Mouse (Mus musculus) C2C12 (cell line): ENCODE results near the gene Sh3bp4. TPM values are rescaled to one million over a fixed set of nuclear protein-coding genes. Genes with fewer than 3 reads are reported as not detected.

Source experiments
- H3K27me3 ChIP-seq: one replicate; pipeline ENCODE4 v1.6.1; 2011; ENCODE audit not compliant: control insufficient read depth, insufficient read depth, insufficient read length
- H3K36me3 ChIP-seq: one replicate; pipeline ENCODE4 v1.6.1; 2011; ENCODE audit not compliant: control insufficient read depth, insufficient read depth
- H3K4me3 ChIP-seq: one replicate; pipeline ENCODE4 v1.5.1; 2011; ENCODE audit warnings: mild to moderate bottlenecking, control low read depth; ENCODE audit not compliant: poor library complexity, insufficient read depth, severe bottlenecking
- H3K79me2 ChIP-seq: one replicate; pipeline ENCODE4 v1.6.1; 2011; ENCODE audit not compliant: control insufficient read depth, insufficient read depth
- H3K79me3 ChIP-seq: one replicate; pipeline ENCODE4 v1.6.1; 2011; ENCODE audit warnings: low read depth, control low read depth
- H3ac ChIP-seq: one replicate; pipeline ENCODE3; 2011; ENCODE audit warnings: low read depth; ENCODE audit not compliant: control insufficient read depth, insufficient read length
- CEBPB ChIP-seq: IDR thresholded peaks from one replicate; pipeline ENCODE4 v1.6.1; 2011; ENCODE audit warnings: low read depth, mild to moderate bottlenecking, control low read depth, moderate library complexity
- CTCF ChIP-seq: IDR thresholded peaks from one replicate; pipeline ENCODE4 v1.5.1; 2011; ENCODE audit not compliant: control insufficient read depth, insufficient read depth, insufficient read length
- FOSL1 ChIP-seq: IDR thresholded peaks from one replicate; pipeline ENCODE4 v1.8.0; 2011; ENCODE audit warnings: mild to moderate bottlenecking, low read length; ENCODE audit not compliant: poor library complexity, insufficient read depth, severe bottlenecking
- MAX ChIP-seq: IDR thresholded peaks from one replicate; pipeline ENCODE4 v1.6.1; 2011; ENCODE audit warnings: mild to moderate bottlenecking, control low read depth
- MYOD1 ChIP-seq: IDR thresholded peaks from one replicate; pipeline ENCODE4 v1.6.1; 2011; ENCODE audit warnings: low read depth; ENCODE audit not compliant: control insufficient read depth, insufficient read length
- MYOG ChIP-seq: IDR thresholded peaks from one replicate; pipeline ENCODE4 v1.6.1; 2011; ENCODE audit not compliant: control insufficient read depth, insufficient read length; ENCODE audit errors: extremely low read depth
- USF1 ChIP-seq: IDR thresholded peaks from one replicate; pipeline ENCODE4 v1.6.1; 2011; ENCODE audit warnings: low read depth, mild to moderate bottlenecking, control low read depth, moderate library complexity
- polyA plus RNA-seq: library from polyadenylated mRNA; unstranded; fragments of >200 nt; fragmentation: generic; extraction: Trizol; gene quantifications from one replicate; pipeline ENCODE4 v1.2.1, GENCODE M21; 2012; ENCODE audit warnings: missing spikeins

Sh3bp4 gene
- polyA plus RNA-seq, 1 experiment, result 24.0 TPM

DNA sequence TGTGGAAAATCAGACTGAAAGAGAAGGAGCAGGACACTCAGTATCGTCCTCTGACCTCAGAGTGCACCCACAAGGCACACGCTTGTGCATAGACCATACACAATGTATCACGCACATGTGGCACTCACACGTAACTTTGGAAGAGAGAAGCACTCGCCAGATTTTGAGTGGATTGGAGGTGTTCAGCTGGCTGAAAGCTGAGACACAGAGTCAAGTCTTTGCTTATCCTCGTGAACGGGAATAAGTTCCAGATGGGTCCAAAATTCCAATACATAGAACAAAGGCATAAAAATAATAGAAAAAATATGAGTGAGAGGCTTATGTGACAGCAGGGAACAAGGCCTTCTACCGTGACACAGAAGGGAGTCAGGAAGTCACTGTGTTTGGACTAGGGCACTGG, 36.6 kb upstream of the Sh3bp4 start:
- no peaks in the 10 kb centered on the region for H3K79me2 ChIP-seq
- TF ChIP-seq MYOG (no peak), CEBPB (no peak), MYOD1 (no peak), USF1 (no peak), CTCF (no peak), FOSL1 (no peak), MAX (no peak)
- H3K4me3 ChIP-seq, result no peak overlapping the region
- no peaks in the 10 kb centered on the region for H3K36me3 ChIP-seq
- H3ac ChIP-seq, result no peak overlapping the region
- no peaks in the 10 kb centered on the region for H3K27me3 ChIP-seq
- no peaks in the 10 kb centered on the region for H3K79me3 ChIP-seq

DNA sequence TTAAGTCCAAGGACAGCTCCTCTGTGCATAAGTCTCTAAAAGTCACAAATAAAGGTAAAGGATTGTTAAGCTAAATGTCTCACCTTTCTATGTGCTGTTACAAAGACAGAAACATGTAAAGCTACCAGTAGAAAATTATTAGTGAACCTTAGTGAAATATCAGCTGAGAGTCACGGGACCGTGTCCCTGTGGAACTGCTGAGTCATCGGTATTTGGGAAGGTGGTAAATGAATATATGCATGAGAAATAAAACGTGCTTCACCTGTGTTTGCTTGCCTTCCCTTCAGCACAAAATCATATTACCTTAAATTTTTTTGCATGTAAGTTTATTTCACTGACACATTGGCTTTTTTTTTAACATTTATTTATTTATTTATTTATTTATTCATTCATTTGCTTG, 36.2 kb upstream of the Sh3bp4 start:
- Histone ChIP-seq H3K4me3 (no peak overlapping the region), H3ac (no peak overlapping the region), H3K79me3 (no peaks in the 10 kb centered on the region), H3K36me3 (no peaks in the 10 kb centered on the region), H3K79me2 (no peaks in the 10 kb centered on the region), H3K27me3 (no peaks in the 10 kb centered on the region)
- TF ChIP-seq USF1 (no peak), MYOG (no peak), MYOD1 (no peak), CTCF (no peak), FOSL1 (no peak), MAX (no peak), CEBPB (no peak)

DNA sequence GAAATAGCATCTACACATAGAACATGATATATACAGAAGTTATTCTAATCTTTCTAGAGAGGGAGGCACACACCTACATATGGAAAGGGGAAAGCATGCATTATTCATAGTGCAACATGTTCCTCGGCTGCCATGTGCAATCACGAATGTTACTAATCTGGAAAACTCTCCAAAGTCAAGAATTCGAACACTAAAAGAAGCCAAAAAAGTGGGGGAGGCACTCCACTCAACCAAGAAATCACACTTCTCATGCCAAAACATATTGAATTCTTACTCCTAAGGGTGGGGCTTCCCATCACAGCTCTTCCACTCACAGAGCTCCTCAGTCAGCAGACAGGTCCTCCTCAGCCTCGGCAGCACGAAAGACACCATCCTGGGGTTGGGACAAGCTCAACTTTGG, 35.1 kb upstream of the Sh3bp4 start:
- Histone ChIP-seq H3K79me3 (no peaks in the 10 kb centered on the region), H3K27me3 (no peaks in the 10 kb centered on the region), H3K4me3 (no peak overlapping the region), H3ac (no peak overlapping the region), H3K36me3 (no peaks in the 10 kb centered on the region), H3K79me2 (no peaks in the 10 kb centered on the region)
- no peak for TF ChIP-seq CEBPB
- TF ChIP-seq MYOD1, result no peak
- TF ChIP-seq CTCF, result no peak
- no peak for TF ChIP-seq USF1
- TF ChIP-seq MAX, result no peak
- TF ChIP-seq FOSL1, result no peak
- no peak for TF ChIP-seq MYOG

DNA sequence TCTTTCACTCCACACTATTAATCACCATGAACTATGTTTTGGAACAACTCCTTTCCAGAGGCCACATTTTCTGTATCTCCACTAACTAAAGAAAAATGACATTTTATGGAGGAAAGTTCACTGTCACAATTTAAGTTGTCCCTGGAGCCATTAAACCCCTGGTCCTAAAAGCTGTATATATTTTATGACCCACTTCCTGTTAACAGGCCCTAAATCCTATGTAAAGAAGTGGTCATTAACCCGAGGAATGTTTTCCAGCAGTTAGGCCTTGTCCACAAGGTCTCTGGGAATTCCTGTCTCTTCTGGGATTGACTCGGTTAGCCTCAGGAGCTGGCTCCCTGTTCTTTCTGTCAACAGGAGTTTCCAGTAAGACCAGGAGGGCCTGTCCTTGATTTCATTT, 30.4 kb upstream of the Sh3bp4 start:
- TF ChIP-seq CTCF (no peak), USF1 (no peak), MYOD1 (no peak), MAX (no peak), MYOG (no peak), CEBPB (no peak), FOSL1 (no peak)
- Histone ChIP-seq H3K36me3 (no peaks in the 10 kb centered on the region), H3K4me3 (no peak overlapping the region), H3K27me3 (no peaks in the 10 kb centered on the region), H3ac (no peak overlapping the region), H3K79me2 (no peaks in the 10 kb centered on the region), H3K79me3 (no peaks in the 10 kb centered on the region)

DNA sequence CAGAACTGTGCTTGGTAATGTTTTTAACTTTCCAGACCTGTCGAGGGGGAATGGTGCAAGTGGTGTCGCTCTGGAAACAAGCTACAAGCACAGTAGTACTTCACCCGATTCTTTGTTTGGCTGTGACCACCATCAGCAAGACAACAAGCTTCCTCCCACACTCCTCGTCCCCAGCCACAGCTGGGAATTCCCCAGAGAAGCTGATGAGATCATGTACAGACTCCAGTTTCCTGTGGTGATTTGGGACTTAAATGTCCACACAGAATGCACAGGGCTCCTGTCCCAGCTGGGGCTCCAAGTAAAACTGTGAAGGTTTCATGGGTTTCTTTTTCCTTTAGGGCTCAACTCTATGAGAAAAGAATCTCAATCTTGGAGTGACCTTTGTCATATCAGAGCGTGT, 28.9 kb upstream of the Sh3bp4 start:
- TF ChIP-seq MYOG, result no peak
- TF ChIP-seq MYOD1, result no peak
- no peak for TF ChIP-seq MAX
- no peak for TF ChIP-seq FOSL1
- TF ChIP-seq CEBPB, result no peak
- no peak for TF ChIP-seq CTCF
- no peak for TF ChIP-seq USF1
- H3K4me3 ChIP-seq, result no peak overlapping the region
- no peaks in the 10 kb centered on the region for H3K79me2 ChIP-seq
- no peaks in the 10 kb centered on the region for H3K36me3 ChIP-seq
- no peaks in the 10 kb centered on the region for H3K27me3 ChIP-seq
- no peak overlapping the region for H3ac ChIP-seq
- no peaks in the 10 kb centered on the region for H3K79me3 ChIP-seq

DNA sequence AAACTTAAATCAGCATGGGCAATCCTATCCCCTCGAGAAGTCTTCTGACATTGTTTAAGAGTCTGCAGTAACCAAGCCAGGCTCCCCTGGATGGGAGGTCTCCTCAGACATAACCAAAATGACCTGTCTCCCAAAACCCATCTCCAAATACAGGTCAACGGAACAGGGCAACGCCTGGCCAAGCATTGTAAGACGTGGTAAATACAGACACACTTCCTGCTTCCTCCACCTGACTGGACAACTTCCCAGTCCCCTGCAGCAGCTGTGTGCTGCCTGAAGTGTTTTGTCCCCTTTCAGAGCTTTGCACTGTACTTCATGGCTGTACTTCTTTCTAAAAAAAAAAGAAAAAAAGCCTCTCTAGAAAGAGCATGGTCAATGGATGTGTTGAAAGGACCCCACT, 28.1 kb upstream of the Sh3bp4 start:
- Histone ChIP-seq H3K27me3 (no peaks in the 10 kb centered on the region), H3K36me3 (no peaks in the 10 kb centered on the region), H3K79me2 (no peaks in the 10 kb centered on the region), H3K4me3 (no peak overlapping the region), H3K79me3 (no peaks in the 10 kb centered on the region), H3ac (no peak overlapping the region)
- TF ChIP-seq FOSL1 (no peak), CEBPB (no peak), USF1 (no peak), CTCF (no peak), MYOG (no peak), MAX (no peak)
